Mouse (Mus musculus): Measurements from ENCODE around the gene H2al1b.
"Not testable (repeated sequence)": the region's sequence is repeated elsewhere in the genome, so short reads cannot be mapped to it uniquely, and the experiment has no call there.

The H2al1b gene

DNA sequence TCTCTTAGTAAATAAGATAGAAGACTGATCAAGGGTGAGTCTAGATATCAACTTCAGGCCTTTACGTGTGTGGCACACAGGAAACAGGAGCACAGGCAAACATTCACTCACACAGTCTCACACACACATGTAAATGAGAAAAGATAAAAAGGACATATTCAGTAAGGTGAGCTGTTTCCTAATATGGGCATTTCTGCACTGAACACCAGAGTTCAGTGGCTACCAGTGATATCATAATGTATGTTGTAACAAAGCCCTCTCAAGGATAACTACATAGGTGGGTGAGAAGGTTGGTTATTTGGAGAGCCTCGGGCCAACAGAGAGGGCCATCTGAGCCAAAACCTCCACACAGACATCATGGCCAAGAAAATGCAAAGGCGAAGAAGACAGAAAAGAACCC, at the start of gene H2al1b:
TSS of gene H2al1b (plus strand) at position 301 of the 400 bp plus-strand sequence.
- DNase-seq (ENCODE audit: low spot score), result not testable (repeated sequence)

DNA sequence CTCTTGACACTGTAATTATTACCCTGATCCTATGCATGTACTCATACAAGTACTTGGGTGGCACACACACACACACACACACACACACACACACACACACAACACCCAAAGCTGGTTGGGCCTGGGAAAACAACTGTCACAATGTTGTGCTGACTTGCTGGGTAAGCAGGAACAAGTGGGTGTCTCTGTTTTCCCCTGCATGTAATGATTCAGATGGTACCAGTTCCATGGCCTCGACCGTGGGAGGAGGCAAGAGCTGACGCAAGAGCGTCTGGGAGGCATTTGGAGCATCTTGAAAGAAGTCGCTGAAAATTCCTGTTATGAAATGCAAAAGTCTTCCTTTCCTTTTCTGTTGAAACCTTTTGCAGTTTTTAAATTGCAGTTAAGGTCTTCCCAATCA, 48.2 kb upstream of the H2al1b start:
- no peak for DNase-seq (ENCODE audit: low spot score)

DNA sequence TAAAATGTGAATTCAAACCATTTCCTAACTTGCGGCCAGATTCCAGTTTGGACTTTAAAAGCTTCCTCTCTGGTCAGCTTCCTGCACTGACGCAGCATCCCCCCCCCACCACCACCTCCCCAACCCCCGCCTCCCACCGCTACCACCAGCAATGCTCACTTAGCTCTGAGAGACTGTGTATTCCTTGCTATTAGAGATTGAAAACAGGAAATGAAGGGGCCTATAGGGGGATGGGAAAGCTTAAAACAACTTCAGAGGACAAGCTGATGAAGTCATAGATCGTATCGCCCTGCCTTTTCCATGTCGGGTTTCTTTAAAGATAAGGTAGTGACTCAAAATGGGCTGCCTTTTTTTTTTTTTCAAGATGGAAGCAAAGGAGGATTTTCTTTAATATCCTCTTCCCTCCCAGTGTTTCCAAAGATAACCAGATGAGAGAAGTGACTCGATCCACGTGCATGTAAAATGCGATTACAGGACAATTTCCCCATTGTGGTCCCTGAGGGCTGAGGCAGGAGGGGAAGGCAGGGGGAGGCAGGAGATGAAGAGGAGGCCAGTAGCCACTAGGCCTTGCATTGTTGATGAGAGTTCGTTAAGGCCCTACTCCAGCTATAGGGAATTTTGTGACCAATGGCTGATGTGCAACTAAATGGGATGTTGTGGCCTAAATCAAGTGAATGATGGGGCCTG, 47.6 kb upstream of the H2al1b start:
- DNase-seq (ENCODE audit: low spot score), result no peak

DNA sequence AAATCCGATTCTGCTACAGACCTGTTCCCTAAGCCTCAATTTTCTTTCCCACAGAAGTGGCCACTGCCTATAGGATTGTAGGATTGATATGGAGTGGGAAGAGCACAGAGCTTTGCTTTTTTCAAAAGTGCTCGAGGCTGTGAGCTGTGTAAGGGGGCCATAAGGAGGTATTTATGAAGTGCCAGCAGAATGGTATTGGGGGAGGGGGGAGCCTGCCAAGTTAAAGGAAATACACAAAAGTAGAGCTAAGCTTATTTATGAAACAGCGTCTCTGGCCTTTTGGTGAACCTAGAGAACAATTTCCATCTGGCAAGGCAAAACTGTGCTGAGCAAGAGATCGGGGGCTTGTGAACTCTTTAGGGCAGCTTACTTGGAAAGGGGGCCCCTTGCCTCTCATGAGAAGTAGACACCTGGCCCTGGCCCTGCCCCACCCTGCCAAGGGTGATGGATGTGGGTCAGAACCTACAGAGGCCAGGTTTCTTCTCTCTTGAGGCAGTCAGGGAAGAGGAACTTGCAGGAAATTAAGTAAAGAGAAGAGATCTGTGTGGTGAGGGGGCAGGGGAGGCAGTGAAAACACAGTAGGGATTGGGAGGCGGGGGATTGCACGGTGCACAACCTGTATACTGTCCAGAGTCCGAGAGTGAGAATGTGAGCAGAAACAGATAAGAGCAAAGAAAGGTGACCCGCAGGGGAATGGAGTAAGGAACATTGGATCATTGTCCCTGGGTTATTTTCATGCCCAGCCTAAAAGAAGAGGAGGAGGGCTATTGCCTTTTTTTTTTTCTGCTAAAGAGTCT, 46.5 kb upstream of the H2al1b start:
- DNase-seq (ENCODE audit: low spot score), result no peak

DNA sequence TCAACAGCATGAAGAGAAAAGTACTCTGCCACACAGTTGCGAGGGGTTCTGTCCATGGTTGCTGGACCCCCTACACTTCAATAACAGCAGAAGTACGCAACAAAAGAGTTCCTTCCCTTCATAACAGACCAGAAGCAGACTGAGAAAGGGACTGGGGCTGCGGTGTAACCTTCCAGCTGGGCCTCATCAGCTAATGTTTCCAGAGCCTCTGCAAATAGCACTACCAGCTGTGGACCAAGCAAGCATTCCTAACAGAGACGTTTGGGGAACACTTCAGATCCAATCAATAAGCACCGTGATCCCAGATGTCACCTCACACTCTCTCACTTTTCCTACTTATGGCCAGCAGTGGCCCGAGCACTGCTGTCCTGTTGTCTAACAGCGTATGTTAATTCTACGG, 37.3 kb upstream of the H2al1b start:
- no peak for DNase-seq (ENCODE audit: low spot score)

DNA sequence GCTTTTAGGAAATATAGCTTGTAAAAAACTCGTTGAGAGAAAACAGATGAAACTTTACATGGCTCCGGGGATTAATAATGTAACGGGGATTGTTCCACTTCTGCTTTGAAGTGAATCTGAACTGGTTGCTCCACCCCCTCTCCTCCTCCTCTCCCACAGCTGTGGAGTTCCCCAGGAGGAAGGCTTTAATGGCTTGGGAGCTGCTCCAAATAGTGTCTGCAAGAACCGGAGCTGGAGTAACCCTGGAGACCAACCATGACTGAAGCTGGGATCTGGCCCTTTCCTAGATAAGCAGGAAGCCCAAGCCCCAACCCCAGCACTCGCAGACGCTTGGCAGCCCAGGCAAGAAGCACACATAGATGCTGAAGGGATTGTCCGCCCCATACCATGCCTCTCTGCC, 34.4 kb upstream of the H2al1b start:
- DNase-seq (ENCODE audit: low spot score), result no peak

DNA sequence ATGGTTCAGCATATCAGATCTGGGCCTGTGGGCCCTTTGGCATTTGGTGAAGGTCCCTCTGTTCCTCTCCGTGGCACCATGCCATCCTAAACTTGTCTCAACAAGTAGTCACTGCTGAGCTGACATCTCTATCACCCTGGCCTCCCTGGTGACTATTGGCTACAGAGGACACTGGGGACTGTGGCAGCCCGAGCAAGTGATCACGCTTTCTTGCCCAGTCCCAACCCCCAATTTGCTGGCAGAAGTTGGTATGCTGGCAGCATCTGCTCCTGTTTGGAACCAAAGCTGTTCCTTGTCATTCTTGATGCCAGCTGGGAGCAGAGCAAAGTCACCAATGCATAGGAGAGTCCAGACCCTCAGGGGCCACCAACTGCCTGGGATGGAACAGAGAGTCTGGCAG, 33.2 kb upstream of the H2al1b start:
- no peak for DNase-seq (ENCODE audit: low spot score)

DNA sequence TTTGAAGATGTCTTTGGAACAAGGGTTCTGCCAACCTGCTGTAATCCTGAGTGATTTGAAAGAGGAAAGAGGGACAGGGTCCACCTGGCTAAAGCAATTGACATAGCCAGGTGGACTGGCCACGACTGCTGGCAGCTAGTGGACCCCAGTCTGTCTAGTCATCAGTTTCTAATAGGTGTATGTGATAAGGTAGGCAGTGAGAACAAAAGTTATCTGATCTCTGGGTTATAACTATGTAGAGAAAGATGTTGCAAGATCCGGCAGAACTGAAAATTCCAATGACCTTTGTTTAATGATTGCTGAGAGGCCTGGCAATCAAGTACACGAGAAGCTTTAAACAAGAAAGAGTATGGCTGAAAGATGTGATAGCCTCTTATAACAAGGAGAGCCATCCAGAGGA, 29.0 kb upstream of the H2al1b start:
- DNase-seq (ENCODE audit: low spot score), result no peak

DNA sequence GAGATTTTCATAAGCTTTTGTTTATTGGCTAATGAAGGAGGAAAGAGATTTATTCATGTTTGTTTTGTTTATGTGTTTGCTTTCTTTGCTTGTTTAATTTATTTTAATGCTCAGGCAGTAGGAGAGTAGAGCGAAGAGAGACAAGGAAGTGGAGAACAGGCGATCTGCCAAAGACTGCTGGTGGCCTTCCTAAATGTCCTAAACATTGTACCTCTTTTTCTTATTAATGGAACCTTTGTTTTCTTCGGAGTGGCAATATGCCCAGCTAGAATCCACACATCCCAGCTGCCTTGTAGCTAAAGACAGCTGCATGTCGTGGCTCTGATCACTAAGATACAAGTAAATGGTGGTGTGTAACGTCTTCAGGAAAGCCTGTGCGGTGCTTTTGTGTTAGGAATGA, 25.1 kb upstream of the H2al1b start:
- no peak for DNase-seq (ENCODE audit: low spot score)

DNA sequence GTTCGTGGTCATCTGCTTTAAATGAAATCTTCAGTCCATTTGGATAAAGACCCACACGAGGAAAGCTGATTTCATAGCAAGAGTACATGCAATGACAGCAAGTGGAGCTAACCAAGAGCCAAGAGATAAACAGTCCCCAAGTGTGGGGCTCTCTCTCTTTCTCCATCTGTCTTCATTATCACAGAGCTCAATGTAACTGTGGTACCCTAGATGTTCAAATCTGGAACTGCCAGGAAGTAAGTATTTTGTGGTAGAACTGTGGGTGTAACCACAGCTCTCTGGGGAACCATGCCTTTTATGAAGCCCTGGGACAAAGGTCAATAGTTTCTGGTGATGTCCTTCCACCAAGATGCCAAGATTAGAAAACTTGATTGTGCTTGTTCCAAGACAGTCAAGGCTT, 21.5 kb upstream of the H2al1b start:
- no peak for DNase-seq (ENCODE audit: low spot score)

DNA sequence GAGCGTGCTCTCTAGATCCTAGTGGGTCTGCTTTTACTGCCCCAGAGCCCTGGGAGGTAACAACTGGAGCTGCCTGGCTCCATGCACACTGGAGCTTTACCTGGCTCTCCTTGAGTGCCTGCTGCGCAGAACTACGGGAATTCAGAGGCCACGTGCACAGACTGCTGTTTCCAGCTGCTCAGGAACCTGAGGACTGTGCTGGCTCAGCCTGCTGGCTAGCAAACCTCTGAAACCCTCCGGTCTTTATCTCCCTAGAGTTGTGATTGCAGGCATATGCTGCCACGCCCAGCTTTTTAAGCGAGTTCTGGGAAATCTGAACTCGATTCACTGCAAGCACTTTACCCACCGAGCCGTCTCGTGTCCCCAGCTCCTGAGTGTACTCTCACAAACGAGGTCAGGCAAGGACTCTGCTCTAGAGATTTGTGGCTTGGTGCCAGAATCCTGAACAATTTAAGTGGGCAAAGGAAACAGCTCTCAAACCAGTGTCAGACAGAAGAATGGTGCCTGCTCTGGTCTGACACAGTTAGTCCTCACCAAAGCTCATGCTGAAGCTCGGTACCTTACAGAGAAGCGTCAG, 13.8 kb upstream of the H2al1b start:
- DNase-seq (ENCODE audit: low spot score), result no peak

DNA sequence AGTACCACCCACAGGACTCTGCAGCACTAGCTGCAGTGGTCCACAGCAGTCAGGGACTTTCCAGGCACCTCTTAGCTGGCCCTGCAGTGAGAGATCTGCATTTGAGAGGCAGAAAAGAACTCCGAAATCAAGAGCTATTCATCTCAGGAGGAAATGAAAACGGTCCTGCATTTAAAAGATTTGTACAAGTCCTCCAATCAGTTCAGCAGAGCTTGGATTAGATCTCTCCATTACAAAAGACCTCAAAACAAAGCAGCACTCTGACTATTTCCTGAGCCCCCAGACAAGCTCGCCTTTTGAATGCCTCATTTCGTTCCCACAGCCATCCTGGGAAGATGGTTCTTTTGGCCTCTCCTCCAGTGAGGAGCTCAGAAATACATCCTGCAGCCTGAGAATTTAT, 13.0 kb upstream of the H2al1b start:
- DNase-seq (ENCODE audit: low spot score), result no peak

DNA sequence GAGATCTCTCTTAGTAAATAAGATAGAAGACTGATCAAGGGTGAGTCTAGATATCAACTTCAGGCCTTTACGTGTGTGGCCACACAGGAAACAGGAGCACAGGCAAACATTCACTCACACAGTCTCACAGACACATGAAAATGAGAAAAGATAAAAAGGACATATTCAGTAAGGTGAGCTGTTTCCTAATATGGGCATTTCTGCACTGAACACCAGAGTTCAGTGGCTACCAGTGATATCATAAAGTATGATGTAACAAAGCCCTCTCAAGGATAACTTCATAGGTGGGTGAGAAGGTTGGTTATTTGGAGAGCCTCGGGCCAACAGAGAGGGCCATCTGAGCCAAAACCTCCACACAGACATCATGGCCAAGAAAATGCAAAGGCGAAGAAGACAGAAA, 3.3 kb upstream of the H2al1b start, which contains the start of gene H2al1a:
TSS of gene H2al1a (plus strand) at position 301 of the 400 bp plus-strand sequence.
- DNase-seq (ENCODE audit: low spot score), result not testable (repeated sequence)

DNA sequence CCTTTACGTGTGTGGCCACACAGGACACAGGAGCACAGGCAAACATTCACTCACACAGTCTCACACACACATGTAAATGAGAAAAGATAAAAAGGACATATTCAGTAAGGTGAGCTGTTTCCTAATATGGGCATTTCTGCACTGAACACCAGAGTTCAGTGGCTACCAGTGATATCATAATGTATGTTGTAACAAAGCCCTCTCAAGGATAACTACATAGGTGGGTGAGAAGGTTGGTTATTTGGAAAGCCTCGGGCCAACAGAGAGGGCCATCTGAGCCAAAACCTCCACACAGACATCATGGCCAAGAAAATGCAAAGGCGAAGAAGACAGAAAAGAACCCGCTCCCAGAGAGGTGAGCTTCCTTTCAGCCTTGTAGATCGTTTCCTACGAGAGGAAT, 3.1 kb downstream of the H2al1b start, which contains the start of gene H2al1c:
TSS of gene H2al1c (plus strand) at position 301 of the 400 bp plus-strand sequence.
- DNase-seq (ENCODE audit: low spot score), result not testable (repeated sequence)

DNA sequence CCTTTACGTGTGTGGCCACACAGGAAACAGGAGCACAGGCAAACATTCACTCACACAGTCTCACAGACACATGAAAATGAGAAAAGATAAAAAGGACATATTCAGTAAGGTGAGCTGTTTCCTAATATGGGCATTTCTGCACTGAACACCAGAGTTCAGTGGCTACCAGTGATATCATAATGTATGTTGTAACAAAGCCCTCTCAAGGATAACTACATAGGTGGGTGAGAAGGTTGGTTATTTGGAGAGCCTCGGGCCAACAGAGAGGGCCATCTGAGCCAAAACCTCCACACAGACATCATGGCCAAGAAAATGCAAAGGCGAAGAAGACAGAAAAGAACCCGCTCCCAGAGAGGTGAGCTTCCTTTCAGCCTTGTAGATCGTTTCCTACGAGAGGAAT, 6.3 kb downstream of the H2al1b start, which contains the start of gene H2al1d:
TSS of gene H2al1d (plus strand) at position 301 of the 400 bp plus-strand sequence.
- not testable (repeated sequence) for DNase-seq (ENCODE audit: low spot score)

DNA sequence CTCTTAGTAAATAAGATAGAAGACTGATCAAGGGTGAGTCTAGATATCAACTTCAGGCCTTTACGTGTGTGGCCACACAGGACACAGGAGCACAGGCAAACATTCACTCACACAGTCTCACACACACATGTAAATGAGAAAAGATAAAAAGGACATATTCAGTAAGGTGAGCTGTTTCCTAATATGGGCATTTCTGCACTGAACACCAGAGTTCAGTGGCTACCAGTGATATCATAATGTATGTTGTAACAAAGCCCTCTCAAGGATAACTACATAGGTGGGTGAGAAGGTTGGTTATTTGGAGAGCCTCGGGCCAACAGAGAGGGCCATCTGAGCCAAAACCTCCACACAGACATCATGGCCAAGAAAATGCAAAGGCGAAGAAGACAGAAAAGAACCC, 9.4 kb downstream of the H2al1b start, which contains the start of gene H2al1e:
TSS of gene H2al1e (plus strand) at position 301 of the 400 bp plus-strand sequence.
- DNase-seq (ENCODE audit: low spot score), result not testable (repeated sequence)

DNA sequence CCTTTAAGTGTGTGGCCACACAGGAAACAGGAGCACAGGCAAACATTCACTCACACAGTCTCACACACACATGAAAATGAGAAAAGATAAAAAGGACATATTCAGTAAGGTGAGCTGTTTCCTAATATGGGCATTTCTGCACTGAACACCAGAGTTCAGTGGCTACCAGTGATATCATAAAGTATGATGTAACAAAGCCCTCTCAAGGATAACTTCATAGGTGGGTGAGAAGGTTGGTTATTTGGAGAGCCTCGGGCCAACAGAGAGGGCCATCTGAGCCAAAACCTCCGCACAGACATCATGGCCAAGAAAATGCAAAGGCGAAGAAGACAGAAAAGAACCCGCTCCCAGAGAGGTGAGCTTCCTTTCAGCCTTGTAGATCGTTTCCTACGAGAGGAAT, 12.6 kb downstream of the H2al1b start, which contains the start of gene H2al1f:
TSS of gene H2al1f (plus strand) at position 301 of the 400 bp plus-strand sequence.
- not testable (repeated sequence) for DNase-seq (ENCODE audit: low spot score)

DNA sequence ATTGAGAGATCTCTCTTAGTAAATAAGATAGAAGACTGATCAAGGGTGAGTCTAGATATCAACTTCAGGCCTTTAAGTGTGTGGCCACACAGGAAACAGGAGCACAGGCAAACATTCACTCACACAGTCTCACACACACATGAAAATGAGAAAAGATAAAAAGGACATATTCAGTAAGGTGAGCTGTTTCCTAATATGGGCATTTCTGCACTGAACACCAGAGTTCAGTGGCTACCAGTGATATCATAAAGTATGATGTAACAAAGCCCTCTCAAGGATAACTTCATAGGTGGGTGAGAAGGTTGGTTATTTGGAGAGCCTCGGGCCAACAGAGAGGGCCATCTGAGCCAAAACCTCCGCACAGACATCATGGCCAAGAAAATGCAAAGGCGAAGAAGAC, 15.7 kb downstream of the H2al1b start, which contains the start of gene H2al1g:
TSS of gene H2al1g (plus strand) at position 301 of the 400 bp plus-strand sequence.
- not testable (repeated sequence) for DNase-seq (ENCODE audit: low spot score)

DNA sequence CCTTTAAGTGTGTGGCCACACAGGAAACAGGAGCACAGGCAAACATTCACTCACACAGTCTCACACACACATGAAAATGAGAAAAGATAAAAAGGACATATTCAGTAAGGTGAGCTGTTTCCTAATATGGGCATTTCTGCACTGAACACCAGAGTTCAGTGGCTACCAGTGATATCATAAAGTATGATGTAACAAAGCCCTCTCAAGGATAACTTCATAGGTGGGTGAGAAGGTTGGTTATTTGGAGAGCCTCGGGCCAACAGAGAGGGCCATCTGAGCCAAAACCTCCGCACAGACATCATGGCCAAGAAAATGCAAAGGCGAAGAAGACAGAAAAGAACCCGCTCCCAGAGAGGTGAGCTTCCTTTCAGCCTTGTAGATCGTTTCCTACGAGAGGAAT, 19.0 kb downstream of the H2al1b start, which contains the start of gene H2al1h:
TSS of gene H2al1h (plus strand) at position 301 of the 400 bp plus-strand sequence.
- DNase-seq (ENCODE audit: low spot score), result not testable (repeated sequence)

DNA sequence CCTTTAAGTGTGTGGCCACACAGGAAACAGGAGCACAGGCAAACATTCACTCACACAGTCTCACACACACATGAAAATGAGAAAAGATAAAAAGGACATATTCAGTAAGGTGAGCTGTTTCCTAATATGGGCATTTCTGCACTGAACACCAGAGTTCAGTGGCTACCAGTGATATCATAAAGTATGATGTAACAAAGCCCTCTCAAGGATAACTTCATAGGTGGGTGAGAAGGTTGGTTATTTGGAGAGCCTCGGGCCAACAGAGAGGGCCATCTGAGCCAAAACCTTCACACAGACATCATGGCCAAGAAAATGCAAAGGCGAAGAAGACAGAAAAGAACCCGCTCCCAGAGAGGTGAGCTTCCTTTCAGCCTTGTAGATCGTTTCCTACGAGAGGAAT, 22.1 kb downstream of the H2al1b start, which contains the start of gene H2al1i:
TSS of gene H2al1i (plus strand) at position 301 of the 400 bp plus-strand sequence.
- not testable (repeated sequence) for DNase-seq (ENCODE audit: low spot score)

DNA sequence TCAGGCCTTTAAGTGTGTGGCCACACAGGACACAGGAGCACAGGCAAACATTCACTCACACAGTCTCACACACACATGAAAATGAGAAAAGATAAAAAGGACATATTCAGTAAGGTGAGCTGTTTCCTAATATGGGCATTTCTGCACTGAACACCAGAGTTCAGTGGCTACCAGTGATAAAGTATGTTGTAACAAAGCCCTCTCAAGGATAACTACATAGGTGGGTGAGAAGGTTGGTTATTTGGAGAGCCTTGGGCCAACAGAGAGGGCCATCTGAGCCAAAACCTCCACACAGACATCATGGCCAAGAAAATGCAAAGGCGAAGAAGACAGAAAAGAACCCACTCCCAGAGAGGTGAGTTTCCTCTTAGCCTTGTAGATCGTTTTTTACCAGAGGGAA, 25.3 kb downstream of the H2al1b start, which contains the start of gene H2al1j:
TSS of gene H2al1j (plus strand) at position 301 of the 400 bp plus-strand sequence.
- DNase-seq (ENCODE audit: low spot score), result not testable (repeated sequence)

DNA sequence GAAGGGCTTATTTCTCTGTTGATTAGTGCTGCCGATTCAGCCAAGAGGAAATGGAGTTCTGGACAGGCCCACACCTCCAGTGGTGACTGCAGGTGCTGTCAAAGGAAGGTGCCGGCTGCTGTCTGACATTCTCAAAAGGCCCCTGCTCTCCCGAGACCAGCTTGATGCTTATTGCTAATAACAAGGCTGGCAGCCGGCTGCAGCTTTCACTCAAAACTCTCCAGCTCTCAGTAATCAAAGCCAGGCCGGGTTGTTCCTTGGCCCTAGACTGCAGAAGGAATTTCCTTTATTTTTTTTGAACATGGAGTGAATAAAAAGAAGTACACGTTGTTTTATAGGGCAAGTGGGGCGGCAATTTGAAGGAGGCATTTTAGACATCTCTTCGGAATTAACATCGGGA, 43.5 kb downstream of the H2al1b start:
- no peak for DNase-seq (ENCODE audit: low spot score)

Measured in urinary bladder, postnatal 10 days (tissue).